Mouse (Mus musculus) olfactory bulb, adult 2 months (tissue): ENCODE data around the gene Olfr1066.

Experiments
- CTCF ChIP-seq: fragments of 200-500 bp; IDR thresholded peaks from 2 replicates; pipeline ENCODE4 v1.5.1; 2012; ENCODE audit warnings: low read depth, mild to moderate bottlenecking, low read length, moderate library complexity; ENCODE audit not compliant: insufficient read depth
- POLR2A ChIP-seq: fragments of 200-500 bp; IDR thresholded peaks from 2 replicates; pipeline ENCODE4 v1.6.1; 2012; ENCODE audit warnings: mild to moderate bottlenecking, low read depth, low read length, moderate library complexity; ENCODE audit not compliant: insufficient read depth

GRCm38 (mm10) chr2:86413950-86414349 is 42.1 kb downstream of the Olfr1066 start, which contains the start of gene Olfr1061:
- TF ChIP-seq CTCF: no peak
- TF ChIP-seq POLR2A: no peak
